Mouse (Mus musculus) ES-E14 (cell line): ENCODE measurements around the gene Psmc3ip. TPM values are rescaled to one million over a fixed set of nuclear protein-coding genes. Genes with fewer than 3 reads are reported as not detected.

ENCODE experiments used
- DNase-seq: peaks from one replicate; pipeline ENCODE4 v3.0.0-alpha.2; 2013; ENCODE audit warnings: low read depth, low spot score
- H3K27ac ChIP-seq: 2 replicates; pipeline ENCODE4 v1.5.1; 2012; ENCODE audit warnings: low read depth, mild to moderate bottlenecking, low read length, moderate library complexity, mixed read lengths; ENCODE audit not compliant: poor library complexity, insufficient read depth, severe bottlenecking
- H3K36me3 ChIP-seq: 2 replicates; pipeline ENCODE4 v1.6.1; 2012; ENCODE audit warnings: mild to moderate bottlenecking, low read length, moderate library complexity, mixed read lengths; ENCODE audit not compliant: control insufficient read depth, poor library complexity, insufficient read depth, severe bottlenecking
- H3K4me1 ChIP-seq, 2 experiments: fragments of 150-350 bp in 1 of 2; sonication (generic) in 1 of 2; 2 replicates each; pipeline ENCODE4 v1.6.1; 2012; ENCODE audit warnings: low read length in 2 of 2, mild to moderate bottlenecking in 1 of 2, mixed read lengths in 1 of 2; ENCODE audit not compliant: control insufficient read depth in 2 of 2, insufficient read depth in 2 of 2, poor library complexity in 1 of 2
- H3K4me3 ChIP-seq, 2 experiments: fragments of 150-350 bp in 1 of 2; sonication (generic) in 1 of 2; 2 replicates each; pipeline ENCODE4 v1.5.1; 2012; ENCODE audit warnings: low read length in 2 of 2, low read depth in 1 of 2, mild to moderate bottlenecking in 1 of 2, mixed read lengths in 1 of 2; ENCODE audit not compliant: insufficient read depth in 1 of 2, poor library complexity in 1 of 2, severe bottlenecking in 1 of 2
- H3K9ac ChIP-seq: 2 replicates; pipeline ENCODE4 v1.6.1; 2012; ENCODE audit warnings: low read depth, mild to moderate bottlenecking, low read length, mixed read lengths; ENCODE audit not compliant: poor library complexity, insufficient read depth, severe bottlenecking
- H3K9me3 ChIP-seq: fragments of 150-350 bp; sonication (generic); 2 replicates; pipeline ENCODE4 v1.6.1; 2012; ENCODE audit warnings: low read depth, mild to moderate bottlenecking, low read length; ENCODE audit not compliant: control insufficient read depth, insufficient read depth
- CHD2 ChIP-seq: IDR thresholded peaks from 2 replicates; pipeline ENCODE4 v1.6.1; 2014; ENCODE audit warnings: mild to moderate bottlenecking, low read depth, low read length, inconsistent platforms
- HCFC1 ChIP-seq: IDR thresholded peaks from 2 replicates; pipeline ENCODE4 v1.6.1; 2012; ENCODE audit warnings: low read length, inconsistent platforms, borderline replicate concordance; ENCODE audit not compliant: insufficient read depth
- MAFK ChIP-seq: IDR thresholded peaks from 2 replicates; pipeline ENCODE4 v1.6.1; 2014; ENCODE audit warnings: mild to moderate bottlenecking, low read depth, low read length, inconsistent platforms; ENCODE audit not compliant: insufficient read depth
- ZC3H11A ChIP-seq: IDR thresholded peaks from 2 replicates; pipeline ENCODE4 v1.6.1; 2012; ENCODE audit warnings: low read depth, mild to moderate bottlenecking, inconsistent platforms, low read length, borderline replicate concordance
- ZNF384 ChIP-seq: IDR thresholded peaks from 2 replicates; pipeline ENCODE4 v1.6.1; 2012; ENCODE audit warnings: low read depth, low read length, inconsistent platforms
- in situ Hi-C, 2 experiments: fragments of 600-800 bp; cut with MboI; formaldehyde crosslinking; loops; one replicate each; pipeline ENCODE4 v1.15.1; 2025; ENCODE audit warnings: low sequenced_read_pairs in 2 of 2, inconsistent platforms in 1 of 2; ENCODE audit not compliant: unreplicated experiment in 2 of 2
- total RNA-seq: library from RNA; depleted of rRNA; stranded (reverse); fragments of 300-350 nt; gene quantifications from 2 replicates; pipeline ENCODE4 v1.2.3, GENCODE M21; 2012

Gene Psmc3ip
- total RNA-seq, 1 experiment: 31.5 TPM

GRCm38 (mm10) chr11:101080421-101080820 lies 14.8 kb downstream of the Psmc3ip start:
- no peak for DNase-seq
- in situ Hi-C loops: no loop called here
- TF ChIP-seq MAFK: no peak
- no peak for TF ChIP-seq ZC3H11A
- no peak for TF ChIP-seq CHD2
- no peak for TF ChIP-seq HCFC1
- no peak for TF ChIP-seq ZNF384
- Histone ChIP-seq H3K27ac (no peak overlapping the region), H3K4me1 (peaks cover 1 to 5% of the 10 kb centered on the region in 2 experiments; a peak in 1 of 4 replicates), H3K36me3 (peaks cover 5% of the 10 kb centered on the region; the same call in 1 of the 2 replicates), H3K9me3 (no peaks in the 10 kb centered on the region), H3K9ac (no peak overlapping the region), H3K4me3 (no peak overlapping the region)

- Histone ChIP-seq H3K4me1 (peaks cover 1 to 5% of the 10 kb centered on the region in 2 experiments; a peak in 1 of 4 replicates), H3K9ac (peak overlapping the region; percentile 34; the same call in 1 of the 2 replicates), H3K4me3 (peak overlapping the region; percentile 48 to 56), H3K36me3 (peaks cover 2% of the 10 kb centered on the region; the same call in 1 of the 2 replicates), H3K9me3 (no peaks in the 10 kb centered on the region), H3K27ac (no peak overlapping the region)
- DNase-seq: no peak
- no peak for TF ChIP-seq ZC3H11A
- TF ChIP-seq CHD2: no peak
- TF ChIP-seq MAFK: no peak
- TF ChIP-seq ZNF384: no peak
- TF ChIP-seq HCFC1: no peak
- in situ Hi-C loops: no loop called here
Observed at GRCm38 (mm10) chr11:101079746-101080145, 15.5 kb downstream of the Psmc3ip start.

GRCm38 (mm10) chr11:101078121-101078520 lies 17.1 kb downstream of the Psmc3ip start, which contains the start of gene Hsd17b1:
Hsd17b1 (plus strand) TSS chr11:101078411.
- Histone ChIP-seq H3K4me1 (0 out of 4 replicates have a peak, but pooled peaks cover 1 to 2% of the 10 kb centered on the region in 2 experiments), H3K9me3 (no peaks in the 10 kb centered on the region), H3K9ac (peak within 1 kb of the TSS; percentile 21), H3K4me3 (peak within 1 kb of the TSS; percentile 48 to 56), H3K36me3 (no peaks in the 10 kb centered on the region), H3K27ac (no peak within 1 kb of the TSS)
- no peak for TF ChIP-seq CHD2
- TF ChIP-seq ZNF384: no peak
- TF ChIP-seq ZC3H11A: no peak
- TF ChIP-seq HCFC1: no peak
- no peak for TF ChIP-seq MAFK
- in situ Hi-C loops: no loop called here
- DNase-seq: no peak

GRCm38 (mm10) chr11:101071810-101072428 lies 23.3 kb downstream of the Psmc3ip start:
- in situ Hi-C loops: no loop called here
- peaks cover 2 to 4% of the 10 kb centered on the region in 2 experiments; a peak in 1 of 4 replicates for H3K4me1 ChIP-seq
- no peak overlapping the region for H3K4me3 ChIP-seq

More at GRCm38 (mm10) chr11:101071810-101072428, 23.3 kb downstream of the Psmc3ip start:
- TF ChIP-seq ZC3H11A: no peak
- Histone ChIP-seq H3K27ac (no peak overlapping the region), H3K36me3 (no peaks in the 10 kb centered on the region), H3K9ac (no peak overlapping the region), H3K9me3 (no peaks in the 10 kb centered on the region)
- no peak for DNase-seq
